ENCODE assay signal across 23 mouse cellular contexts in genomic region chr11:24183501-24183900, GRCm38 (mm10).
"Had no signal": no experiment of that assay in that cellular context is flagged by ENCODE, and none has a peak within 500 bp of the region (broad histone marks: within the 10 kb centered on the region; RNA-seq: fewer than 3 reads in every experiment).

No protein-coding gene starts in this region.

- H3K27me3 ChIP-seq: heart, embryonic 12.5 days; hindbrain, embryonic 13.5 days; hindbrain, embryonic 15.5 days; limb, embryonic 13.5 days; limb, embryonic 15.5 days; liver, embryonic 12.5 days had no signal

- H3K4me2 ChIP-seq: heart, embryonic 12.5 days; hindbrain, embryonic 13.5 days; hindbrain, embryonic 15.5 days; kidney, embryonic 15.5 days; limb, embryonic 13.5 days; limb, embryonic 15.5 days; liver, embryonic 12.5 days had no signal

- H3K27ac ChIP-seq: heart, embryonic 10.5 days; hindbrain, embryonic 13.5 days; hindbrain, embryonic 15.5 days; hindbrain, postnatal 0 days; kidney, embryonic 15.5 days; kidney, postnatal 0 days; limb, embryonic 13.5 days; limb, embryonic 15.5 days; liver, embryonic 12.5 days; liver, embryonic 14.5 days had no signal

- H3K4me1 ChIP-seq: hindbrain, embryonic 15.5 days; kidney, embryonic 15.5 days; liver, embryonic 12.5 days had no signal

- H3K36me3 ChIP-seq: heart, embryonic 10.5 days; heart, embryonic 12.5 days; hindbrain, embryonic 13.5 days; hindbrain, embryonic 15.5 days; kidney, embryonic 15.5 days; limb, embryonic 13.5 days; limb, embryonic 15.5 days; liver, embryonic 12.5 days had no signal

- H3K9me3 ChIP-seq: heart, embryonic 10.5 days; heart, embryonic 12.5 days; hindbrain, embryonic 13.5 days; hindbrain, embryonic 15.5 days; kidney, embryonic 15.5 days; limb, embryonic 13.5 days; limb, embryonic 15.5 days; liver, embryonic 12.5 days had no signal

- DNase-seq: gastrocnemius, postnatal 14 days; gastrocnemius, postnatal 36 days; heart, adult 18-20 months; heart, postnatal 10 days; kidney, adult 11 months; kidney, adult 2 months; kidney, adult 9 months; kidney, postnatal 14 days; kidney, postnatal 36 days; layer of hippocampus, postnatal 36 days; left cerebral cortex, postnatal 4 days had no signal

- H3K4me3 ChIP-seq: heart, embryonic 10.5 days; heart, embryonic 12.5 days; hindbrain, embryonic 13.5 days; hindbrain, embryonic 15.5 days; kidney, embryonic 15.5 days; limb, embryonic 13.5 days; limb, embryonic 15.5 days; liver, embryonic 12.5 days had no signal

- H3K9ac ChIP-seq: heart, embryonic 12.5 days; hindbrain, embryonic 13.5 days; hindbrain, embryonic 15.5 days; kidney, embryonic 15.5 days; limb, embryonic 13.5 days; limb, embryonic 15.5 days; liver, embryonic 12.5 days; liver, embryonic 14.5 days had no signal

- ATAC-seq: hindbrain, postnatal 0 days; intestine, embryonic 16.5 days; liver, embryonic 12.5 days had no signal
